Mouse (Mus musculus): ENCODE measurements around the gene Klhdc1. TPM values are rescaled to one million over a fixed set of nuclear protein-coding genes. Genes with fewer than 3 reads are reported as not detected.

Gene Klhdc1
- polyA plus RNA-seq (2015; fragmentation: Nextera tagmentation; extraction: Ambion mirVana): 10.8 and 12.7 TPM in 2 replicates

GRCm38 (mm10) chr12:69240876-69241275, at the start of gene Klhdc1:
Gene Klhdc1, plus strand, starts transcription at chr12:69241176.
- Histone ChIP-seq H3K27me3 (ENCODE audit: control insufficient read depth, insufficient read depth, low read length) (no peaks in the 10 kb centered on the region), H3K9ac (ENCODE audit: low read length) (peak within 1 kb of the TSS; percentile 85), H3K9me3 (replicated peaks; ENCODE audit: control insufficient read depth, low read length) (no peaks in the 10 kb centered on the region), H3K27ac (ENCODE audit: low read length) (peak within 1 kb of the TSS; percentile 81), H3K4me3 (ENCODE audit: low read length) (peak within 1 kb of the TSS; percentile 86), H3K36me3 (ENCODE audit: control insufficient read depth, insufficient read depth) (no peaks in the 10 kb centered on the region), H3K4me2 (ENCODE audit: low read depth, low read length) (peak within 1 kb of the TSS; percentile 76), H3K4me1 (ENCODE audit: control insufficient read depth, insufficient read depth, low read length) (0 out of 2 replicates have a peak, but pooled peaks cover 2% of the 10 kb centered on the region)
- 71% methylated on average over 6 of the region's 6 CpGs for WGBS
- ATAC-seq (replicated peaks; ENCODE audit: extremely low read depth, insufficient read depth, low FRiP score): no peak

DNA sequence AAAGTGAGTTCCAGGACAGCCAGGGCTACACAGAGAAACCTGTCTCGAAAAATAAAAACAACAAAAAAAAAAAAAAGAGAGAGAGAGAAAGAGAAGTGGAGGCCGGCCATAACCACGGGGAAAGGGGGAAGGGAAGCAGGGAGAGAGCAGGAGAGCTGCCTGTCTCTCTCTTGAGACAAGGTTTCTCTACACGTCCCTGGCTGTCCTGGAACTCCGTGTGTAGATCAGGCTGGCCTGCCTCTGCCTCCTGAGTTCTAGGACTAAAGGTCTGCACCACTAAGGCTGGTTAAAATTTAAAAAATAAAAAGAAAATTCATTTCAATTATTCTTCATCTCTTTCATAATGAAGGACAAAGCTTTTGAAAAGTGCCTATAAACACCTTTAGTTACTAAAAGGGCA, 49.6 kb upstream of the Klhdc1 start:
- Histone ChIP-seq H3K4me3 (ENCODE audit: low read length) (no peak overlapping the region), H3K36me3 (ENCODE audit: control insufficient read depth, insufficient read depth) (peaks cover 13% of the 10 kb centered on the region), H3K9me3 (replicated peaks; ENCODE audit: control insufficient read depth, low read length) (no peaks in the 10 kb centered on the region), H3K9ac (ENCODE audit: low read length) (no peak overlapping the region), H3K4me1 (ENCODE audit: control insufficient read depth, insufficient read depth, low read length) (peaks cover 14% of the 10 kb centered on the region), H3K27ac (ENCODE audit: low read length) (no peak overlapping the region), H3K27me3 (ENCODE audit: control insufficient read depth, insufficient read depth, low read length) (no peaks in the 10 kb centered on the region), H3K4me2 (ENCODE audit: low read depth, low read length) (no peak overlapping the region)
- 95% methylated on average over 5 of the region's 5 CpGs for WGBS
- no peak for ATAC-seq (replicated peaks; ENCODE audit: extremely low read depth, insufficient read depth, low FRiP score)

GRCm38 (mm10) chr12:69192637-69193036, 48.3 kb upstream of the Klhdc1 start:
- peaks cover 9% of the 10 kb centered on the region; the same call in 1 of the 2 replicates for H3K36me3 ChIP-seq (ENCODE audit: control insufficient read depth, insufficient read depth)
- no peak overlapping the region for H3K4me3 ChIP-seq (ENCODE audit: low read length)
- no peaks in the 10 kb centered on the region for H3K27me3 ChIP-seq (ENCODE audit: control insufficient read depth, insufficient read depth, low read length)
- no peak overlapping the region for H3K9ac ChIP-seq (ENCODE audit: low read length)
- H3K9me3 ChIP-seq (replicated peaks; ENCODE audit: control insufficient read depth, low read length): no peaks in the 10 kb centered on the region
- WGBS: 90% methylated on average over 2 of the region's 2 CpGs
- ATAC-seq (replicated peaks; ENCODE audit: extremely low read depth, insufficient read depth, low FRiP score): no peak
- H3K4me2 ChIP-seq (ENCODE audit: low read depth, low read length): no peak overlapping the region
- H3K27ac ChIP-seq (ENCODE audit: low read length): no peak overlapping the region
- H3K4me1 ChIP-seq (ENCODE audit: control insufficient read depth, insufficient read depth, low read length): peaks cover 7% of the 10 kb centered on the region

DNA sequence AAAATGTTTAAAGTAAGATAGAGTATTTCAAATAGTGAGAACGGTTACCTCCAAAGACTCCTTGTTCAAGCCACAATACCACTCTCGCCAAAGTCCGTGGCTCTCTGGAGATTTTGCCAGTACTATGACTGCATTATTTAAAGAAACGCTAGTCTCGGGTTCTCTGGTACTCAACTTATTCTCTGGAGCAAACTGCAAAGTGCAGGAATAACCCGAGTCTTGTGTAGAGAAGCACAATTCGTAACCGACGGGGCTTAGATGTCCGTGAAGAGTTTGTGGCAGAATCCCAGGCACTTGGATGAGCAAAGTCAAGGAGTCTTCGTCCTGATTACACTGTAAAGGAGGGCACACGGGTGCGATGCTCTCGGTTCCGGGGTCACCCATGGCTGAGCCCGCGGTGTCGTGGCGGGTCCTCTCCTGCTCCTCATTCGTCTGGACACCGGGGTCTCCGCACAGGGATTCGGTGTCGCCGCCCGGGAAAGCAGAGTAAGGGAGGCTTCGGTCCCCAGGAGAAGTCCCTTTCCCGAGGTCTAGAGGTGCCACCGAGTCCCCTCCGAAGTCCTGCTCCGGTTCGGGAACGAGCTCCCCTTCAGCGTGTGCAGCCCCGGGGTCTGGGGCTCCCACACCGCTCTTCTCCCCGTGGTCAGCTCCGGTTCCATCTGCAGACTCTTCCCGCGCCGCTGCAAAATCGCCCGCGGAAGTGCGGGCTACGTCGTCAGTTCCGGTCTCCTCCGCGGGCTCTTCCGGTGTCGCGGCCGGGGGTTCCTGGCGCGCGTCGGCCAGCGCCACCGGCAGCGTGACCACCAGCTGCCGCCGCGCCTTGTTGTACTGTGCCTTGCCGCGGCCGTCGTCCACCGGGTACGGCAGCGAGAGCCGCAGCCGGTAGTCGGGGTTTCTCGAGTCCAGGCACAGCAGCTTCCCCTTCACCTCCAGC, 44.3 kb upstream of the Klhdc1 start, which contains the start of gene Gm49383:
Gene Gm49383 (minus strand): TSS at position 661 of the 934 bp plus-strand sequence.
- Histone ChIP-seq H3K4me2 (ENCODE audit: low read depth, low read length) (peak within 1 kb of the TSS; percentile 99), H3K36me3 (ENCODE audit: control insufficient read depth, insufficient read depth) (peaks cover 20% of the 10 kb centered on the region), H3K27me3 (ENCODE audit: control insufficient read depth, insufficient read depth, low read length) (no peaks in the 10 kb centered on the region), H3K27ac (ENCODE audit: low read length) (peak within 1 kb of the TSS; percentile 94), H3K9ac (ENCODE audit: low read length) (peak within 1 kb of the TSS; percentile 96), H3K9me3 (replicated peaks; ENCODE audit: control insufficient read depth, low read length) (no peaks in the 10 kb centered on the region), H3K4me1 (ENCODE audit: control insufficient read depth, insufficient read depth, low read length) (peaks cover 21% of the 10 kb centered on the region), H3K4me3 (ENCODE audit: low read length) (peak within 1 kb of the TSS; percentile 100)
- under 1% methylated on average over 75 of the region's 75 CpGs for WGBS
- ATAC-seq (replicated peaks; ENCODE audit: extremely low read depth, insufficient read depth, low FRiP score): peak; percentile 64

DNA sequence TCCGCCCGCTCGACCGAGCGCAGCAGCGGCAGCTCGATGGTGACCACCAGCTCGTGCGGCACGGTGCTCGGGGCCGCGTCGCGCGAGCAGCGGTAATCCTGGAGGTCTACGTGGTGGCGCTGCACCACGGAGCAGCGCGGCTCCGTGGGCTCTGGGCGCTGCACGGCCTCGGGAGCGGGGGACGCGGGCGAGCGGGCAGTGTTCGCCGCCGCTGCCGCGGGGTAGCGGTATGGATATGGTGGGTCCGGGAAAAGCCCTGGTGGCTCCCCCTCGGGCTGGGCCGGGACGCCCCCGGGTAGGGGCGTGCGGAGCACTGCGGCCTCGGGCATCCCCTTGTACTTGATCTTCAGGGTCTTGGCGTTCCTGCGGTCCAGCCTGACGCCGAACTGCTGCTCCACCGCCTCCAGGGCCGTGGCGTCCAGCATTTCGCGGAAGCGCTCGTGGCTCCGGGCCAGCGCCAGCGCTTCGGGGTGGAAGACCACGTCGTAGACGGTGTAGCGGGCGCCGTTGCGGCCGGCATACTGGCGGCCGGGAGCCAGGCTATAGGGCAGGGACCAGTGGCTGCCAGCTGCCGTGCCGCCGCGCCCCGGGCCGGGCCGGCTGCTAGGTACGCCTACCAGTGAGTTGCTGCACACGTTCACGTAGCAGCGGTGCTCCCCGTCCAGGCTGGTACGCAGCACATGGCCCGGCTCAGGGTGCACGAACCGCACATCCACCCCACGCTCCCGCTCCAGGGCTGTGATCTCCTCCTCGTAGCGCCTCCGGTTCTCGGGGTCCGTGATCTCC, 43.4 kb upstream of the Klhdc1 start:
- WGBS: under 1% methylated on average over 88 of the region's 94 CpGs

GRCm38 (mm10) chr12:69198164-69198535, 42.8 kb upstream of the Klhdc1 start, which contains the start of gene Dnaaf2:
Gene Dnaaf2, minus strand, starts transcription at chr12:69198429.
- peak within 1 kb of the TSS; percentile 96 for H3K9ac ChIP-seq (ENCODE audit: low read length)
- under 1% methylated on average over 18 of the region's 18 CpGs for WGBS
- peaks cover 16% of the 10 kb centered on the region for H3K36me3 ChIP-seq (ENCODE audit: control insufficient read depth, insufficient read depth)
- H3K4me3 ChIP-seq (ENCODE audit: low read length): peak within 1 kb of the TSS; percentile 100
- peak within 1 kb of the TSS; percentile 94 for H3K27ac ChIP-seq (ENCODE audit: low read length)
- H3K4me1 ChIP-seq (ENCODE audit: control insufficient read depth, insufficient read depth, low read length): peaks cover 21% of the 10 kb centered on the region
- no peaks in the 10 kb centered on the region for H3K27me3 ChIP-seq (ENCODE audit: control insufficient read depth, insufficient read depth, low read length)
- H3K4me2 ChIP-seq (ENCODE audit: low read depth, low read length): peak within 1 kb of the TSS; percentile 99
- ATAC-seq (replicated peaks; ENCODE audit: extremely low read depth, insufficient read depth, low FRiP score): peak; percentile 12; the same call in 1 of the 2 replicates
- H3K9me3 ChIP-seq (replicated peaks; ENCODE audit: control insufficient read depth, low read length): no peaks in the 10 kb centered on the region

More for the DNA sequence above, 43.4 kb upstream of the Klhdc1 start:
- H3K4me1 ChIP-seq (ENCODE audit: control insufficient read depth, insufficient read depth, low read length): peaks cover 21% of the 10 kb centered on the region
- H3K36me3 ChIP-seq (ENCODE audit: control insufficient read depth, insufficient read depth): peaks cover 17% of the 10 kb centered on the region
- no peaks in the 10 kb centered on the region for H3K27me3 ChIP-seq (ENCODE audit: control insufficient read depth, insufficient read depth, low read length)
- H3K27ac ChIP-seq (ENCODE audit: low read length): peak overlapping the region; percentile 94
- peak overlapping the region; percentile 99 for H3K4me2 ChIP-seq (ENCODE audit: low read depth, low read length)
- peak; percentile 71 for ATAC-seq (replicated peaks; ENCODE audit: extremely low read depth, insufficient read depth, low FRiP score)
- H3K9me3 ChIP-seq (replicated peaks; ENCODE audit: control insufficient read depth, low read length): no peaks in the 10 kb centered on the region
- H3K4me3 ChIP-seq (ENCODE audit: low read length): peak overlapping the region; percentile 100
- peak overlapping the region; percentile 96 for H3K9ac ChIP-seq (ENCODE audit: low read length)

DNA sequence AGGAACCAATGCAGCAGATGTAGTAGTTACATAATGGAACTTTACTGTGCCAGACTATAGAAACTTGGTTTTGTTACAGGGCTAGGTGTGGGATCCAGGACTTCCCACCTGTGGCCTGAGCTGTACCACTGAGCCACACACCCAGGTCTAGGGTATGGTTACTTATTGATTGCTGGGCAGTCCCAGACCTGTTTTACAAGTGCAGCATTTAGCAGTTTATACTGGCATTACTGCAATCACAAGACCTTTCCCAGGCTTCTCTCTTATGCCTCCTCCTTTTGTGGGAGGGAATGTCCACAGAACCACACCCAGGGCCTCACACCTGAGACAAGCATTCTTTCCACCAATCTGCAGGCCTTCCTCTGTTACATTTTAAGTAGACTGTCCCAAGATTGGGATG, 42.0 kb upstream of the Klhdc1 start:
- Histone ChIP-seq H3K9me3 (replicated peaks; ENCODE audit: control insufficient read depth, low read length) (no peaks in the 10 kb centered on the region), H3K9ac (ENCODE audit: low read length) (peak overlapping the region; percentile 96), H3K4me2 (ENCODE audit: low read depth, low read length) (0 out of 2 replicates have a peak overlapping the region, but pooled peaks have one; percentile 26), H3K27ac (ENCODE audit: low read length) (no peak overlapping the region), H3K4me1 (ENCODE audit: control insufficient read depth, insufficient read depth, low read length) (peaks cover 21% of the 10 kb centered on the region), H3K27me3 (ENCODE audit: control insufficient read depth, insufficient read depth, low read length) (no peaks in the 10 kb centered on the region), H3K4me3 (ENCODE audit: low read length) (no peak overlapping the region), H3K36me3 (ENCODE audit: control insufficient read depth, insufficient read depth) (peaks cover 15% of the 10 kb centered on the region)
- no peak for ATAC-seq (replicated peaks; ENCODE audit: extremely low read depth, insufficient read depth, low FRiP score)

DNA sequence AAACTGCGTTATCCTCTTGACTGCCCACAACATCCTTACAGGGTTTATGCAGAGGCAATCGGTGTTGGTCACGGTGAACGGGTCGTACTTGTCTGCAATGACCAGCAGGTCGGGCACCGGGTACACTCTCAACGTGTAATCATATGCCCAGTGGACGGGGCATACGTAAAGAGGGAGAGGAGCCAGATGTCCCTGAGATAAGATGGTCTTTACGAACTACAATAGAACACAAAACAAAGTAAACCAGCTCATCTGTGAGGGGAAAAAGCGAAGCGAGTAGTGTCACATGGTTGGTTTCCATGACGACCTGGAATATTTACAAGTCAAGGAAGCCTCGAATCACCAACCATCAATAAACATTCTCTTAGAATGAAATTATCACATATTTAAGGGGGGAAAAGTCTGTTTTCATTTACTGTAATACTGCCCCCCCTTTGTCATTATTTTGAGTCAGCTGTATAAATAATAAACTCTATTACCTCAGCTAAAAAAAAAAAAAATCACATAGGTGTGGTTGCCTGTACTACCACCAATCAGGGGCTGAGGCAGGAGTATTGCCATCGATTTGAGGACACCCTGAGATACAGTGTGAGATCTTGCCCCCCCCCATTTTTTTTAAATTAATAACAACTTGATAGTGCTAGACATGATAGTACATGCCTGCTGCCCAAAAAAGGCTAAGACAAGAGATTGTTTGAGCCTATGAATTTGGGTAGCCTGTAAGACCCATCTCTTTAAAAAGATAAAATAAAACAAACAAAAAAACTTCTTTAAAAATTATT, 36.7 kb upstream of the Klhdc1 start, which contains the start of gene Gm49384:
Gene Gm49384 (minus strand): TSS at position 216 of the 782 bp plus-strand sequence.
- no peak for ATAC-seq (replicated peaks; ENCODE audit: extremely low read depth, insufficient read depth, low FRiP score)
- peaks cover 16% of the 10 kb centered on the region for H3K36me3 ChIP-seq (ENCODE audit: control insufficient read depth, insufficient read depth)

More for the DNA sequence above, 36.7 kb upstream of the Klhdc1 start, which contains the start of gene Gm49384:
- Histone ChIP-seq H3K27ac (ENCODE audit: low read length) (no peak within 1 kb of the TSS), H3K4me3 (ENCODE audit: low read length) (no peak within 1 kb of the TSS), H3K27me3 (ENCODE audit: control insufficient read depth, insufficient read depth, low read length) (no peaks in the 10 kb centered on the region), H3K9ac (ENCODE audit: low read length) (no peak within 1 kb of the TSS), H3K9me3 (replicated peaks; ENCODE audit: control insufficient read depth, low read length) (no peaks in the 10 kb centered on the region), H3K4me2 (ENCODE audit: low read depth, low read length) (no peak within 1 kb of the TSS), H3K4me1 (ENCODE audit: control insufficient read depth, insufficient read depth, low read length) (peaks cover 4% of the 10 kb centered on the region)
- WGBS: 86% methylated on average over 16 of the region's 16 CpGs
